Mouse (Mus musculus) forebrain, embryonic 16.5 days (tissue): Measurements from ENCODE around the gene Olfr550. TPM values are rescaled to one million over a fixed set of nuclear protein-coding genes. Genes with fewer than 3 reads are reported as not detected.
"Not testable (repeated sequence)": the region's sequence is repeated elsewhere in the genome, so short reads cannot be mapped to it uniquely, and the experiment has no call there.

Experiments
- ATAC-seq: fragments of 200-750 bp; cut with Nextera tagmentation; 2 replicates; pipeline ENCODE4 v1.8.0; 2017; ENCODE audit warnings: mild to moderate bottlenecking, moderate library complexity
- H3K27ac ChIP-seq: fragments of 300-500 bp; sonication (generic); 2 replicates; pipeline ENCODE4 v1.5.1; 2014; ENCODE audit warnings: low read length, control low read depth
- H3K27me3 ChIP-seq: fragments of 300-500 bp; sonication (generic); replicated peaks from 2 replicates; pipeline ENCODE4 v1.6.1; 2014; ENCODE audit warnings: low read length; ENCODE audit not compliant: control insufficient read depth, insufficient read depth
- H3K36me3 ChIP-seq: fragments of 300-500 bp; sonication (generic); 2 replicates; pipeline ENCODE4 v1.6.1; 2014; ENCODE audit not compliant: control insufficient read depth, insufficient read depth
- H3K4me1 ChIP-seq: fragments of 300-500 bp; sonication (generic); replicated peaks from 2 replicates; pipeline ENCODE4 v1.6.1; 2014; ENCODE audit warnings: low read length; ENCODE audit not compliant: control insufficient read depth, insufficient read depth
- H3K4me2 ChIP-seq: fragments of 300-500 bp; sonication (generic); 2 replicates; pipeline ENCODE4 v1.6.1; 2014; ENCODE audit warnings: mild to moderate bottlenecking, low read length, control low read depth
- H3K4me3 ChIP-seq: fragments of 300-500 bp; sonication (generic); replicated peaks from 2 replicates; pipeline ENCODE4 v1.5.1; 2014; ENCODE audit warnings: mild to moderate bottlenecking, low read length, control low read depth
- H3K9ac ChIP-seq: fragments of 300-500 bp; sonication (generic); replicated peaks from 2 replicates; pipeline ENCODE4 v1.6.1; 2014; ENCODE audit warnings: low read depth, low read length, control low read depth
- H3K9me3 ChIP-seq: fragments of 300-500 bp; sonication (generic); 2 replicates; pipeline ENCODE4 v1.6.1; 2016; ENCODE audit warnings: low read length; ENCODE audit not compliant: control insufficient read depth
- whole genome bisulfite sequencing: fragments of 180-500 bp; shearing (Covaris S2); extraction: QIAGEN DNeasy Blood & Tissue Kit; methylation state at CpG from one replicate; pipeline ENCODE4 v1.1.7; 2014; 5-methylcytosine and 5-hydroxymethylcytosine counted together
- polyA plus RNA-seq: library from polyadenylated mRNA; unstranded; fragments of >200 nt; fragmentation: Nextera tagmentation; extraction: Ambion mirVana; gene quantifications from 2 replicates; pipeline ENCODE4 v1.2.1, GENCODE M21; 2015

The Olfr550 gene
- polyA plus RNA-seq, 1 experiment from 2014 or later, result not detected

- no peak overlapping the region for H3K9ac ChIP-seq
- H3K36me3 ChIP-seq, result no peaks in the 10 kb centered on the region
- H3K27ac ChIP-seq, result no peak overlapping the region
- no peak overlapping the region for H3K4me3 ChIP-seq
- ATAC-seq, result peak; percentile 45; the same call in 1 of the 2 replicates
- no peaks in the 10 kb centered on the region for H3K27me3 ChIP-seq
- peaks cover 3% of the 10 kb centered on the region; the same call in 1 of the 2 replicates for H3K4me1 ChIP-seq
- no peaks in the 10 kb centered on the region for H3K9me3 ChIP-seq
- 58% methylated on average over 3 of the region's 3 CpGs for WGBS
- H3K4me2 ChIP-seq, result no peak overlapping the region
Measured at GRCm38 (mm10) chr7:102573174-102573830, 2.1 kb downstream of the Olfr550 start.

- Histone ChIP-seq H3K36me3 (no peaks in the 10 kb centered on the region), H3K4me1 (peaks cover 3% of the 10 kb centered on the region; the same call in 1 of the 2 replicates), H3K9ac (no peak overlapping the region), H3K4me3 (no peak overlapping the region), H3K9me3 (no peaks in the 10 kb centered on the region), H3K27ac (no peak overlapping the region), H3K4me2 (no peak overlapping the region), H3K27me3 (no peaks in the 10 kb centered on the region)
- WGBS, result 51% methylated on average over 6 of the region's 6 CpGs
- ATAC-seq, result no peak
Measured at GRCm38 (mm10) chr7:102575998-102576397, 4.8 kb downstream of the Olfr550 start.

DNA sequence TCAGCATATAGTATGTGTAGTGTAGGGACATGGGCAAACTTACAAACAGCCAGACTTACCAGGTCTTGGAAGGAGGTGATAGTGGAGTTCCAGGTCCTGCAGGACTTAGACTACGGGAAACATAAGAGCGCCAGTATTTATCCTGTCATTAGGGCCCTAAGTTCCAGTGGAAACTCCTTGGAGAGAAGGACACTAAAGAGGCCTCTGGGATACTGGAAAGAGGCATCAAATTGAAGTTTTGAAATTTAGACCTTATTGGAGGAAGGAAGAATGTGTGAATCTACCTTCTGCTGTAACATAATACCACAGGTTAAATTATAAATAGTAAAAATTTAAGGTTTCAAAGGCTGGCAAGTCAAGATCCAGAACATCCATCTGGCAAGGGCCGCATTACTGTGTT is 20.5 kb downstream of the Olfr550 start, which contains the start of gene Olfr551:
Gene Olfr551 (minus strand): TSS at position 101 of the 400 bp plus-strand sequence.
- Histone ChIP-seq H3K4me1 (no peaks in the 10 kb centered on the region), H3K27me3 (no peaks in the 10 kb centered on the region), H3K4me3 (no peak within 1 kb of the TSS), H3K9ac (no peak within 1 kb of the TSS), H3K27ac (no peak within 1 kb of the TSS), H3K4me2 (no peak within 1 kb of the TSS), H3K36me3 (no peaks in the 10 kb centered on the region), H3K9me3 (no peaks in the 10 kb centered on the region)
- 94% methylated on average over 3 of the region's 3 CpGs for WGBS
- ATAC-seq, result no peak

DNA sequence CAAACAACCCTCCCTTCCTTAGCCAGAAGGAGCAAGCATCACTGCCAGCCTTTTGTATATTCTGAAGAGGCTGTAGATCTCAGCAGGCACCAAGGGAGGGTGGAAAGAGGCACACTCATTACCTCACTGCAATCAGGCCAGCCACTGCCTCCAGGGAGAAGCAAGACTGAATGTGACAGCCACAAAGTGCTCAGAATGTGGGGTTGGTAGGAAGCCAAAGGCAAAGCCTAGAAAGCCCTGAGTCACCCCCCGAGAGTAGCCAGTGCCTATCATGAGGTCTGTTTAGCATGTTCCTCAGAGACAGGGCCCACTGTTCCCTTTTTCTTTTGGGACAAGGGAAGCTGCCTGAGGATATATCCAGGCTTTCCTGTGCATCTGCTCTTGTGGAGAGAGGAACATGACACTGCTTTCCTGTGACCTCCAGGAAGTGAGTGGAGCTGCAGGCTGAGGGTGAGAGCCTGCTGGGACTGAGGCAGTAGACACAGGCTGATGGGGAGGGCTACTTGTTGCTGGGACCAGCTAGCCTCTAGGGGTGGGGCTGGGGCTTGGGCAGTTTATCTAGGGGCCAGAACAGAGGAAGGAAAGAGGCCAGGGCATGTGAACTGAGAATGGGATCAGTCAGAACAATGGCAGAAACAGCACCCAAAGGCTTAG is 26.3 kb downstream of the Olfr550 start, which contains the start of gene Olfr552:
Gene Olfr552 (plus strand): TSS at position 393 of the 654 bp plus-strand sequence.
- Histone ChIP-seq H3K4me2 (no peak within 1 kb of the TSS), H3K9ac (no peak within 1 kb of the TSS), H3K27ac (no peak within 1 kb of the TSS), H3K4me3 (no peak within 1 kb of the TSS), H3K4me1 (no peaks in the 10 kb centered on the region), H3K36me3 (no peaks in the 10 kb centered on the region), H3K27me3 (no peaks in the 10 kb centered on the region), H3K9me3 (no peaks in the 10 kb centered on the region)
- 83% methylated on average over 1 of the region's 1 CpGs for WGBS
- no peak for ATAC-seq

GRCm38 (mm10) chr7:102618118-102618517 is 46.9 kb downstream of the Olfr550 start, which contains the start of gene Olfr553:
Olfr553 (minus strand) TSS chr7:102618218.
- Histone ChIP-seq H3K4me1 (no peaks in the 10 kb centered on the region), H3K9ac (no peak within 1 kb of the TSS), H3K27me3 (no peaks in the 10 kb centered on the region), H3K4me3 (no peak within 1 kb of the TSS), H3K27ac (no peak within 1 kb of the TSS), H3K36me3 (no peaks in the 10 kb centered on the region), H3K9me3 (no peaks in the 10 kb centered on the region), H3K4me2 (no peak within 1 kb of the TSS)
- ATAC-seq, result no peak

DNA sequence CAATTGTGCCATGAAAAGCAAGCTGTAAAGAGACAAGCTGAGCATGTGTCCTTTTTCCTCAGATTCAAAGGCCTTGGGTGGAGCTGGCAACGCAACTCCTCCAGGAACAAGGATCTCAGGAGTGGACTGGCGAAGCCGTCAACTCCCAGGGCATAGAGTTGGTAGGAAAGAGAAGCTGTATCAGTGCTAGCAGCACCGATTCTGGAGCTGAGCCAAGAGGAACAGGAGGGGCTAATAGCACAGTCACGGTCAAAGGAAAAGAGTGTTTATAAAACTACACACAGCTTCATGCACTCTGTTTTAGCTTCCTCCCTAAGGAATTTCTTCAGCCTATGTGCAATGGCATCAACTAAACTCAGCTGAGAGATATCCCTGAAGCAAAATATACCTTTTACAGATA is 48.4 kb downstream of the Olfr550 start:
- H3K27ac ChIP-seq, result no peak overlapping the region
- ATAC-seq, result no peak
- H3K9me3 ChIP-seq, result no peaks in the 10 kb centered on the region
- H3K36me3 ChIP-seq, result no peaks in the 10 kb centered on the region
- no peak overlapping the region for H3K4me2 ChIP-seq
- 59% methylated on average over 5 of the region's 5 CpGs for WGBS
- no peak overlapping the region for H3K9ac ChIP-seq
- no peak overlapping the region for H3K4me3 ChIP-seq
- no peaks in the 10 kb centered on the region for H3K4me1 ChIP-seq
- no peaks in the 10 kb centered on the region for H3K27me3 ChIP-seq

DNA sequence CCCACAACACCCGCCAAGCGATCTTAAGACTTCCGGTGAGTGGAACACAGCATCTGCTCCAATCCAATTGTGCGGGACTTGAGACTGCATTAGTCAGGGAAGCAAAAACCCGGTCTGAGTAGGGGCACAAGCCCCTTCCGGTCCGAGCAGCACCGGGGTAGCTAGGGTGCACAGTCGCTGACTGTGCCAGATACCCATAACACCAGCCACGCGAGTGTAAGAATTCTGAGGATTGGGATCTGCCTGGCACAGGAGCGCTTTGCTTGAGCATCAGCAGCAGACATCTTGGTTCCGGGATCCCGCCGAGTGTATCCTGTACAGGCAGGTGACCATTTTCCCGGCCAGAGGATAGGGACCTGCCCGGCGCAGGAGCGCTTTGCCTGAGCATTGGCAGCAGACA is 49.1 kb downstream of the Olfr550 start:
- H3K9me3 ChIP-seq, H3K27me3 ChIP-seq, H3K27ac ChIP-seq, H3K4me2 ChIP-seq, H3K9ac ChIP-seq, H3K4me3 ChIP-seq, H3K36me3 ChIP-seq, ATAC-seq, H3K4me1 ChIP-seq: not testable (repeated sequence)
- WGBS, result 90% methylated on average over 17 of the region's 19 CpGs

Other genes with a start within 250 kb of the Olfr550 start
- 79.3 and 96.2 TPM in 2 replicates for gene Rrm1, start 129.7 kb upstream of the Olfr550 start, polyA plus RNA-seq
- gene Olfr543, start 89.8 kb upstream of the Olfr550 start, polyA plus RNA-seq, result 0.43 and 0.66 TPM in 2 replicates
- 0.10 TPM in 2 replicates for gene Olfr544, start 83.1 kb upstream of the Olfr550 start, polyA plus RNA-seq
- 0.17 TPM in 1 of 2 replicates, not detected in the other for gene Olfr545, start 71.9 kb upstream of the Olfr550 start, polyA plus RNA-seq
- gene Olfr547, start 36.7 kb upstream of the Olfr550 start, polyA plus RNA-seq, result not detected in 2 replicates
- not detected in 2 replicates for gene Olfr548-ps1, start 30.5 kb upstream of the Olfr550 start, polyA plus RNA-seq
- gene Olfr549, start 21.6 kb upstream of the Olfr550 start, polyA plus RNA-seq, result not detected in 2 replicates
- 0.41 TPM in 1 of 2 replicates, not detected in the other for gene Trim21, start 6.0 kb upstream of the Olfr550 start, polyA plus RNA-seq
- not detected in 2 replicates for gene Olfr551, start 20.4 kb downstream of the Olfr550 start, polyA plus RNA-seq
- not detected in 2 replicates for gene Olfr552, start 26.3 kb downstream of the Olfr550 start, polyA plus RNA-seq
- gene Olfr553, start 46.8 kb downstream of the Olfr550 start, polyA plus RNA-seq, result not detected in 2 replicates
- not detected in 2 replicates for gene Olfr554, start 67.0 kb downstream of the Olfr550 start, polyA plus RNA-seq
- not detected in 2 replicates for gene Olfr555, start 87.4 kb downstream of the Olfr550 start, polyA plus RNA-seq
- gene Olfr556, start 93.5 kb downstream of the Olfr550 start, polyA plus RNA-seq, result not detected in 2 replicates
- gene Trim68, start 115.9 kb downstream of the Olfr550 start, polyA plus RNA-seq, result 5.6 and 5.8 TPM in 2 replicates
- gene Olfr557, start 124.5 kb downstream of the Olfr550 start, polyA plus RNA-seq, result not detected in 2 replicates
- not detected in 2 replicates for gene Olfr558, start 130.8 kb downstream of the Olfr550 start, polyA plus RNA-seq
- gene Olfr33, start 147.6 kb downstream of the Olfr550 start, polyA plus RNA-seq, result not detected in 2 replicates
- gene Olfr559, start 156.0 kb downstream of the Olfr550 start, polyA plus RNA-seq, result not detected in 2 replicates
- not detected in 2 replicates for gene Olfr560, start 187.9 kb downstream of the Olfr550 start, polyA plus RNA-seq
- gene Olfr78, start 188.0 kb downstream of the Olfr550 start, polyA plus RNA-seq, result not detected in 2 replicates
- gene Olfr561, start 199.8 kb downstream of the Olfr550 start, polyA plus RNA-seq, result not detected in 2 replicates
- gene Olfr564, start 232.0 kb downstream of the Olfr550 start, polyA plus RNA-seq, result not detected in 2 replicates